Mouse (Mus musculus) lung, postnatal 0 days (tissue): ENCODE measurements around the gene Mob1a. TPM values are rescaled to one million over a fixed set of nuclear protein-coding genes. Genes with fewer than 3 reads are reported as not detected.

Experiments
- ATAC-seq: fragments of 200-750 bp; cut with Nextera tagmentation; 2 replicates; pipeline ENCODE4 v1.8.0; 2017; ENCODE audit warnings: moderate library complexity
- DNase-seq: peaks from one replicate; pipeline ENCODE4 v3.0.0-alpha.2; 2016; ENCODE audit warnings: low spot score
- H3K27ac ChIP-seq: fragments of 300-500 bp; sonication (generic); 2 replicates; pipeline ENCODE4 v1.5.1; 2014; ENCODE audit warnings: antibody characterized with exemption, mild to moderate bottlenecking, low read length, mixed read lengths
- H3K27me3 ChIP-seq: fragments of 300-500 bp; sonication (generic); replicated peaks from 2 replicates; pipeline ENCODE4 v1.6.1; 2014; ENCODE audit warnings: low read length, mixed read lengths; ENCODE audit not compliant: insufficient read depth
- H3K36me3 ChIP-seq: fragments of 300-500 bp; sonication (generic); 2 replicates; pipeline ENCODE4 v1.6.1; 2014; ENCODE audit warnings: low read length, mixed read lengths; ENCODE audit not compliant: insufficient read depth
- H3K4me1 ChIP-seq: fragments of 300-500 bp; sonication (generic); 2 replicates; pipeline ENCODE4 v1.6.1; 2014; ENCODE audit warnings: antibody characterized with exemption, low read depth, low read length, mixed read lengths; ENCODE audit not compliant: insufficient read depth
- H3K4me2 ChIP-seq: fragments of 300-500 bp; sonication (generic); replicated peaks from 2 replicates; pipeline ENCODE4 v1.6.1; 2014; ENCODE audit warnings: low read depth, mild to moderate bottlenecking, low read length, moderate library complexity, mixed read lengths
- H3K4me3 ChIP-seq: fragments of 300-500 bp; sonication (generic); 2 replicates; pipeline ENCODE4 v1.5.1; 2014; ENCODE audit warnings: low read depth, low read length
- H3K9ac ChIP-seq: fragments of 300-500 bp; sonication (generic); replicated peaks from 2 replicates; pipeline ENCODE4 v1.6.1; 2014; ENCODE audit warnings: low read depth, mild to moderate bottlenecking
- H3K9me3 ChIP-seq: fragments of 300-500 bp; sonication (generic); 2 replicates; pipeline ENCODE4 v1.6.1; 2016; ENCODE audit warnings: low read length, mixed read lengths
- CTCF ChIP-seq: IDR thresholded peaks from 2 replicates; pipeline ENCODE4 v1.5.1; 2016; ENCODE audit warnings: antibody characterized with exemption, mild to moderate bottlenecking
- EP300 ChIP-seq: IDR thresholded peaks from 2 replicates; pipeline ENCODE4 v1.6.1; 2016; ENCODE audit warnings: antibody characterized with exemption, mild to moderate bottlenecking, control low read depth
- WGBS: fragments of 180-500 bp; shearing (Covaris S2); extraction: QIAGEN DNeasy Blood & Tissue Kit; methylation state at CpG from one replicate; pipeline ENCODE4 v1.1.7; 2014; 5-methylcytosine and 5-hydroxymethylcytosine counted together
- polyA plus RNA-seq: library from polyadenylated mRNA; unstranded; fragments of >200 nt; fragmentation: Nextera tagmentation; extraction: Ambion mirVana; gene quantifications from 2 replicates; pipeline ENCODE4 v1.2.1, GENCODE M21; 2015

Mob1a gene
- polyA plus RNA-seq, 1 experiment from 2014 or later, result 41.3 TPM

DNA sequence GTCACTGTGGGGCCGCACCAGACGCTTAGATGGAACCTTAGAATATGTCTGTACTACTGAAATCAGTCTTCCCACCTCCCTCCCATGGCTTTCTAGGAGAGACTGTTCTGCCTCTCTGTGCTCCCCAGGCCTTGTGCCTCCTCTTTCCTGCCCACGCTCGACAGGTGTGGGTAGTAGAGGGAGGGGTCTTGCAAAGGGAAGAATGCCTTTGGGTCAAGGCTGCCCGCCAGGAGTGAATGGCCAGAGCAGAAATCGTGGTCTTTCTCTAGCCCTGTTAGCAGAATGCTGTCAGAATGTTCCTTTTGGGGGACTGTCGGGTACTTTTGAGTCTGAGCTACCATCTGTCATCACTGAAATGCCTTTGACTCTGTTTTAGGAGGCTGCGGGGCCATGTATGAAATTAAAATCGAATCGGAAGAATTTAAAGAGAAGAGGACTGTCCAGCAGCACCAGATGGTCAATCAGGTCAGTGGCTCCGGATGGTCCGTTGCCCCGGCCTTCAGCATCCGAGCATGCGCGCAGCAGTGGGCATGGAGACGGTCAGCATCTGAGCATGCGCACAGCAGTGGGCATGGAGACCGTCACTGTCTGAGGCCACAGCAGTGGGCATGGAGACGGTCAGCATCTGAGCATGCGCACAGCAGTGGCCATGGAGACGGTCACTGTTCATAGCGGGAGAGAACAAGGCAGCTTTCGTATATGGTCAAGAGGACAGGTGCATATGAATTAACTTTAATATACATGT is 27.0 kb downstream of the Mob1a start:
- Histone ChIP-seq H3K4me2 (no peak overlapping the region), H3K27me3 (no peaks in the 10 kb centered on the region), H3K27ac (no peak overlapping the region), H3K4me1 (peaks cover 14% of the 10 kb centered on the region), H3K9ac (no peak overlapping the region), H3K9me3 (no peaks in the 10 kb centered on the region), H3K4me3 (no peak overlapping the region), H3K36me3 (peaks cover 13% of the 10 kb centered on the region; the same call in 1 of the 2 replicates)
- TF ChIP-seq CTCF, result no peak
- no peak for TF ChIP-seq EP300
- 93% methylated on average over 24 of the region's 24 CpGs for WGBS
- DNase-seq (no peak), ATAC-seq (no peak)

DNA sequence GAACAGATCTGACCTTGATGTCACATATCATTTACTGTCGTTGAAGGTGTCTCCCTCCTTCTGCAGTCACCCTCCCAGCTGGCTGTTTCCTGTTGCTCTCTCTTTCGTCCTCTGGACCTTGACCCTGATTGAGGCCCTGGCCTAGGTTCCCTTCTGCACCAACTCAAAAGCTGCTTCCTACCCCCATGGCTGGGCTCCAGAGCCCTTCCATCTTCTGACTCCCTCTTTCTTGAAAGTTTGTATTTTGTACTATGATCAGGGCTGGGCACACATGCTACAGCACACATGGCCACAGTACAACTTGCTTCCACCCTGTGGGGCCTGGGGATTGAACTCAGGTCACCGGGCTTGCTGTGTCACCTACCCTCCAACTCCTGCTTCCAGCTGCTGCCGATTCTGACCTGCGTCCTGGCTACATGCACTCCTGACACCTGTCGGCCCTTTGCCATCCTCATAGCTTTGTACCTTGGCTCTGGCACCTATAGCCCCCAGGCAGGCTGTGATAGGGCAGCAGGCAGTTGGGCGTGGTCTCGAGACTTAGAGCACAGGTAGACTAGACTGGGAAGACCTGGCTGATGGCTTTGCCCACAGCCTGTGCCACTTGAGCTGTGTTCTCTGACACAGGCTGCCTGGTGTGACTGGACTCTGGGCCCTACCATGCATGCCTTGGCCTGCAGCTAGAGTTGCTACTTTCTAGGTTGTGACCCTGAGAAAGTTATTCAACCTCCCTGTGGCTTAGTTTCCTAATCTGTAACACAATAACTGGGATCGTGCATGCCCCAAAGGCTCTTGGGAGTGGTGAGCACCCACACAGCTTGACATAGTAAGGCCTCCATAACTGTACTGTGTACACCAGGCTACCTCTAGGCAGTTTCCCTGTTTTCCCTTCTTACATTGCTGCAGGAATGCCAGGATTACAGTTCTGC is 29.3 kb downstream of the Mob1a start:
- peaks cover 13% of the 10 kb centered on the region; the same call in 1 of the 2 replicates for H3K36me3 ChIP-seq
- H3K9ac ChIP-seq, result no peak overlapping the region
- WGBS, result 80% methylated on average over 9 of the region's 9 CpGs
- H3K4me1 ChIP-seq, result peaks cover 3% of the 10 kb centered on the region
- H3K4me2 ChIP-seq, result no peak overlapping the region
- ATAC-seq, result no peak
- H3K27ac ChIP-seq, result no peak overlapping the region
- H3K27me3 ChIP-seq, result no peaks in the 10 kb centered on the region
- DNase-seq, result no peak
- no peak for TF ChIP-seq CTCF
- no peak overlapping the region for H3K4me3 ChIP-seq
- no peaks in the 10 kb centered on the region for H3K9me3 ChIP-seq

DNA sequence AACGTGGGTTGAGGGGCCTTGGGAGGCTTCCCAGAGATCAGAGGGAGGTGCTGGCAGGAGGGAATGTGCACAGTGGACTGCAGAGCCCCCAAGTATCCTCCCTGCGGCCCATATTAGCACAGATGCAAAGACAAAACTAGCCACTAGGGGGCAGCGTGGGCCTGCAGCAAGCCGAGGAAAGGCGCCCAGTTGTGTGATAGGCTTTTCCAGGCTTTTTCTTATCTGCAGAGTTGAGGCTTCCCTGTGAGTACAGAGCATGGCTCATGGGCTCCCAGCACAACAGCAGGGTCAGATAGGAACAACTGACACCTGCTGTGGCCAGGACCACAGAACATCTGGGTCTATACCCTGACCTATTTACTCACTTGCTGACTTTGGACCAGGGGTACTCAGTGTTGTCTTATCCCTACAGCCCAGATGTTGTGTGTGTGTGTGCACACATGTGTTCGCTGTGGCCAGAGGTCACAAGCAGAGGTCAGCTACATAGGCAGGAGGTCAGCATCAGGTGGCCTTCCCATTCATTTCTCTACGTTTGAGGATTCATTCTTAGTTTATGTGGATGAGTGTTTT is 30.8 kb downstream of the Mob1a start:
- H3K4me2 ChIP-seq, result no peak overlapping the region
- WGBS, result 27% methylated on average over 7 of the region's 7 CpGs
- ATAC-seq, result peak; percentile 66
- H3K4me1 ChIP-seq, result no peaks in the 10 kb centered on the region
- no peak overlapping the region for H3K4me3 ChIP-seq
- DNase-seq, result peak; percentile 87
- TF ChIP-seq CTCF (peak; percentile 100), EP300 (no peak)
- no peak overlapping the region for H3K27ac ChIP-seq
- peaks cover 13% of the 10 kb centered on the region; the same call in 1 of the 2 replicates for H3K36me3 ChIP-seq
- no peaks in the 10 kb centered on the region for H3K27me3 ChIP-seq
- H3K9me3 ChIP-seq, result no peaks in the 10 kb centered on the region
- no peak overlapping the region for H3K9ac ChIP-seq

DNA sequence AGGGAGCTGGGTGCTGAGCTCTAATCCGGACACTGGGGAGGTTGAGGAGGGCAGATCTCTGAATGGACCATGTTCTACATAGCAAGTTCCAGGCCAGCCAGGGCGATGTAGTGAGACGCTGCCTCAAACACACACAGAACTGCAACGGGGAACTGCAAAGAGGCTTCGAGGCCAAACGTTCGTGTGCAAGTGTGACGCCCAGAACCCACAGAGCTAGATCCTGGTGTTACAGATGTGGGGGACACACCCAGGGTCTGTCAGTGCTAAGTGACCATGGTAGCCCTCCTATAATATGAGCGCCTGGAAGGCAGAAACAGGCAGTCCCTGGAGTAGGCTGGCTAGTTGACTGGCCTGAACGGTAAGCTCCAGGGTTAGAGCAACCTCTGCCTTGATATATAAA is 31.6 kb downstream of the Mob1a start:
- DNase-seq, result no peak
- no peaks in the 10 kb centered on the region for H3K4me1 ChIP-seq
- TF ChIP-seq CTCF, result no peak
- no peaks in the 10 kb centered on the region for H3K27me3 ChIP-seq
- H3K36me3 ChIP-seq, result peaks cover 13% of the 10 kb centered on the region; the same call in 1 of the 2 replicates
- ATAC-seq, result no peak
- H3K4me2 ChIP-seq, result no peak overlapping the region
- H3K27ac ChIP-seq, result no peak overlapping the region
- 86% methylated on average over 10 of the region's 10 CpGs for WGBS
- no peak overlapping the region for H3K9ac ChIP-seq
- no peaks in the 10 kb centered on the region for H3K9me3 ChIP-seq
- no peak overlapping the region for H3K4me3 ChIP-seq

DNA sequence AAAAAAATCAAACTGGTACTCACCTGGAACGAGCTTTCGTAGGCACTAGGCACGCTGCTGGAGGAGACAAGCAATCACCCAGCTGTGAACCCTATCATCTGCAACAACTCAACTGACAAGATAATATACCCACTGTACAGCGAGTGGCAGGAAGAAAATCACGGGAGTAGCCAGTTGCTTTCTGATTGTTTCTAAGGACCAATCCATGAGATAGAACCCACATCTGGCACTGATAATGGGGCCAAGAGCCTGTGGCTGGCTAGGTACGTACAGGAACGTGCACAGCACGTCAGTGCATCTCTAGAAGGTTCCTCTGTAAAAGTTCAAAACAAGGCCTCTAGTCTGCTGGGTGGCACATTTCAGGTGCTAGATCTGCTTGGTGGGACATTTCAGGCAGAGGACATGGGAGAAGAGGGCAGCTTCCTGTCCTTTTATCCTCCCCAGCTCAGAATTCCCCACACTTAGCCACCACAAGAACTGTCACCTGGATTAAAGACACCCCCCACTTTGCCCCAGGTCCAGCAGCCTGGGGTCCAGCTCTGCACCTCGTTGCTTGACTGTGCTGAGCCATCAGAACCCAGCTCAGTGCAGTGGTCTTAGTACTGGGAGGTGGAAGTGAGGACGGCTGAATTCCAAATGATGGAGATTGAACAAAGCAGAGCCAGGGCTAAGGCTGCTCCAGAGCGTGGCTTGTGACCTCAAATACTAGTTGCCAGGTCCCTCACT is 35.9 kb downstream of the Mob1a start:
- no peak for ATAC-seq
- no peak overlapping the region for H3K27ac ChIP-seq
- no peak overlapping the region for H3K4me2 ChIP-seq
- no peaks in the 10 kb centered on the region for H3K4me1 ChIP-seq
- no peaks in the 10 kb centered on the region for H3K9me3 ChIP-seq
- DNase-seq, result no peak
- H3K27me3 ChIP-seq, result no peaks in the 10 kb centered on the region
- 0 out of 2 replicates have a peak, but pooled peaks cover 4% of the 10 kb centered on the region for H3K36me3 ChIP-seq
- TF ChIP-seq CTCF, result no peak
- H3K4me3 ChIP-seq, result no peak overlapping the region
- H3K9ac ChIP-seq, result no peak overlapping the region
- 87% methylated on average over 11 of the region's 11 CpGs for WGBS

DNA sequence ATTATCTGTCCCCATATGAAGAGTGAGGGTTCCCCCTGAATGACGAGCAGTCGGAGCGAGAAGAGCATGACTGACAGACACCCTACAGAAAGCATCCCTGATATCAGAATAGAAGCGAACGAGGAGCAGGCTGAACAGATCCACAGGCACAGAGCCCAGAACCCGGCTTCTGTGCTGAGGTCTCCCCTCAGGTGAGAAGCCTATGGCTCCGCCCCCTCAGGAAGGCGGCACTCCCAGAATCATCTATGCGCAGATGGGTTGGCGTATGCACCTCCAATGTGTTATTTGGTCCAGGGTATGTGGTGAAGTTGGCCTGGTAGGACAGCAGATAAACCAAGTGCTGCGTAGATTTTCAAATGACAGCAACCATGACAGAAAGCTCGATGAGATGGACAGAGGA is 37.3 kb downstream of the Mob1a start:
- H3K4me3 ChIP-seq, result no peak overlapping the region
- no peak for DNase-seq
- H3K9ac ChIP-seq, result no peak overlapping the region
- peaks cover 17% of the 10 kb centered on the region for H3K36me3 ChIP-seq
- no peak overlapping the region for H3K27ac ChIP-seq
- TF ChIP-seq EP300, result no peak
- no peak for TF ChIP-seq CTCF
- no peaks in the 10 kb centered on the region for H3K4me1 ChIP-seq
- no peak for ATAC-seq
- no peaks in the 10 kb centered on the region for H3K9me3 ChIP-seq
- no peak overlapping the region for H3K4me2 ChIP-seq
- WGBS, result 82% methylated on average over 12 of the region's 12 CpGs
- no peaks in the 10 kb centered on the region for H3K27me3 ChIP-seq
